Mouse (Mus musculus) embryo, embryonic 9.5 days (tissue): ENCODE data around the gene Kifc3.

ENCODE experiments used
- DNase-seq: peaks from one replicate; pipeline ENCODE4 v3.0.0-alpha.2; 2017; ENCODE audit errors: extremely low spot score

Gene Kifc3

DNA sequence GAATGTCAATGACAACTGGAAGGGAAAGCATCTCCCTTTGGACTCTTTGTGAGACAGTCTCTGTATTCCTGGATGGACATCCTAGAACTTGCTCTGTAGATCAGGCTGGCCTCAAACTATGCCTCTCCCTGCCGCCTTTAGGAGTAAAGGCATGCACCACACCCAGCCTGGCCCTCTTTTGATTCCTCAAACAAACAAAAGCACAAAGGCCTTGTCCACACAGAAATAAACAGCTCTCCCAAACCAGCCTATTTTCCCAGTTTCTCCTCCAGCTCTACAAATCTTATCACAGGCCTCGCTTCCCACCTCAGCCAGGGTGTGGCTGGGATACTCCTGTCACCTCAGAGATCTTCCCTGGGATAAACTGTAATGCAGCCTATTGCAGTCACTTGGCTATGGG is 68.4 kb downstream of the Kifc3 start:
- DNase-seq = no peak

GRCm38 (mm10) chr8:95131983-95132382 is 70.6 kb downstream of the Kifc3 start:
- no peak for DNase-seq

GRCm38 (mm10) chr8:95130966-95131537 is 71.6 kb downstream of the Kifc3 start:
- no peak for DNase-seq

GRCm38 (mm10) chr8:95128750-95129260 is 73.8 kb downstream of the Kifc3 start:
- no peak for DNase-seq

GRCm38 (mm10) chr8:95127658-95128057 is 75.0 kb downstream of the Kifc3 start:
- DNase-seq = no peak

GRCm38 (mm10) chr8:95126497-95126896 is 76.1 kb downstream of the Kifc3 start:
- DNase-seq = no peak

GRCm38 (mm10) chr8:95123455-95123854 is 79.2 kb downstream of the Kifc3 start:
- no peak for DNase-seq

DNA sequence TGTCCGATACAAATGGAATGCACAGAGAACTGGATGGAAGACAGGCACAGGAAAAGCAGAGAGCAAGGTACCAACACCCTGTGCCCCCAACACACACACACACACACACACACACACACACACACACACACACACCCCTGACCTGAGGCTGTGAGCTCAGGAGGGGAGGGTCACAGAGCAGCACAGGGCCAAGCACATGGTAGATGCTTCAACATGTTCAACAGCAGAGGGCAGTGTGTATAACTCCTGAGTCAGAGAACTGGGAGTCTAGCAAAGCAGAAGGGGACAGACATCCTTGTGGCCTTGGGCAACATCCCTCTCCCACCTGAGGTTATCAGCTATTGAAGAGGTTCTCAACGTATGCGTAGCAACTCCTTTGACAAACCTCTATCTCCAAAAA is 88.9 kb downstream of the Kifc3 start:
- DNase-seq = peak; percentile 39

- no peak for DNase-seq
These were observed 89.5 kb downstream of the Kifc3 start for GRCm38 (mm10) chr8:95113108-95113507.

DNA sequence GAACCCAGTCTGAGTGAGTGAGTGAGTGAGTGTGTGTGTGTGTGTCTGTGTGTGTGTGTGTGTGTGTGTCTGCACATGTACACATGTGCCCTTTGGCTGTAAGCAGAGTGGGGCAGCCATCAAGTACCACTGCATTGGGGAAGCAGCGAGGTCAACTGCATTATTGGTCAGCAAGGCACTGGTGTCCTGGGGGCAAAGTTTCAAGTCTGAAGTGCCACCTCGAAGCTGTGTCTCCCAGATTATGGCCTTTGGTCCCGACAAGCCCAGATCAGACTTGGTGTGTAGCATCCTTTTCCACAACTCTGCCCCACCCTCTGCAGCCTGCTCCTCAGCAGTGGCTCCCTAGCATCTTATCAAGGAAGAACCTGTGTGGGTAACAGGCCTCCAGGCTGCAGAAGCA is 90.0 kb downstream of the Kifc3 start:
- no peak for DNase-seq

- no peak for DNase-seq
These were observed 95.3 kb downstream of the Kifc3 start for GRCm38 (mm10) chr8:95107306-95107705.

GRCm38 (mm10) chr8:95101972-95102371 is 100.6 kb downstream of the Kifc3 start:
- no peak for DNase-seq

GRCm38 (mm10) chr8:95099009-95099408 is 103.6 kb downstream of the Kifc3 start:
- peak; percentile 55 for DNase-seq

DNA sequence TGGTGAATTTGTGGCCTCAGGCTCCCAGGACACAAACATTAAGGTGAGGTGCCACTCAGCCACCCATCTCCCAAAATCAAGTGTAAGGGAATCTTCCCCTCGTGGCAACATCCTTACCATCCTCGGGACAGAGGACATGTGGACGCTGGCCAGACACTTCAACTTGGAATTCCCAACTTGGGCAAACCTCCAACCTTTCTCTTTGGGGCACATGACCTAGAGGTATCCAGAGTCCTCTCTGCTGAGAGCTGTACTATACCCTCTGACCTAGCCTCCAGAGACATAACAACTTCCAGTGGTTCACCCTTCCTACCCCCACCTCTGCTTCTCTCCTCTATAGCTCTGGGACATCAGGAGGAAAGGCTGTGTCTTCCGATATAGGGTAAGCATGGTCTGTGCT is 109.0 kb downstream of the Kifc3 start:
- DNase-seq = no peak

- no peak for DNase-seq
These were observed 117.0 kb downstream of the Kifc3 start for GRCm38 (mm10) chr8:95085432-95086141.

DNA sequence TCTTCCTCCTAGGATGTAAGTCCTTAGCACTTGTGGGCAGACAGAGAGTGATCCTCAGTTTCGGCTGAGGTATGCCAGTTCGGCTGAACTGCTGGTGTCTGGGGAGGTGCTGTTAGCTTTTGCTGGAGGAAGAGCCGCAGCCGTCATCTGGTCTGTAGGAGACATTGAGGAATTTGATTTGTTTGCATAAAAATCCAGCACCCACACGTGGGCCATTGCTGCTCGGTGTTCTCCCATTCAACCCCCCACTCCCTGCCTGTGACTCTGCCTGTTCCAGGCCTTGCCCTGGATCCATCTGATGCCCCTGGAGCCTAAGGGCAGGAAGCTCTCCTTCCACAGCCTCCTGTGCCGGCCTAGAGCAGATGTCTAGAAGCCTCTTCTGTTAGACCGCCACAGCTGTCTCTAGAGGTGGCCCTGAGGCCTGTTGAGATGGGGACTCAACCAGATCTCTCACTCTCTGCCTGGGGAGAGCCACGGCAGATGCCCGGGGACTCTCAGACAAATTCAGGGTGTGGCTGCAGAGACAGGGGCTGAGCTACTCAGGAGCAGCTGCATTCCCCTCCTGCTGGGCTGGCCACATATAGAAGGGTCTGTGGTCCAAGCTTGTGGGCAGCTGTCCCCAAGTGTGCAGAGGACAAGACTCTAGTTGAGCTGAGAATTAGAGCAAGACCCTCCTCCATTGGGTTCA is 117.7 kb downstream of the Kifc3 start:
- no peak for DNase-seq

DNA sequence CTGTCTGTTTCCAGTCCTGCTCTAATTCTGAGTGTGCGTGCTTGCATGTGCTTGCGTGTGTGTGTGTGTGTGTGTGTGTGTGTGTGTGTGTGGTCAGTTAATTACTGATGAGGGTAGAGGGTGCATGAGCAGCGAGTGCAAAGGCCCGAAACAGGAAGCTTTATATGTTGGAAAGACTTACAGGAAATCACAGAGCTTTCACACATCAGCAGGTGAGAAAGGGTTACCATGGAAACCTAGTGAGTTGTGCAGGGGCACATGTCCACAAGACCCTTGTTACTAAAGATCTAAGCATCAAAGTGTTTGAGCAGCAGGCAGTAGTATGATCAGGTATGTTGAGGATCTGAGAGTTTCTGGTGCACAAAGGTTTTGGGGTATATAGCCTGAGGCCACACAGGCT is 118.4 kb downstream of the Kifc3 start:
- no peak for DNase-seq

DNA sequence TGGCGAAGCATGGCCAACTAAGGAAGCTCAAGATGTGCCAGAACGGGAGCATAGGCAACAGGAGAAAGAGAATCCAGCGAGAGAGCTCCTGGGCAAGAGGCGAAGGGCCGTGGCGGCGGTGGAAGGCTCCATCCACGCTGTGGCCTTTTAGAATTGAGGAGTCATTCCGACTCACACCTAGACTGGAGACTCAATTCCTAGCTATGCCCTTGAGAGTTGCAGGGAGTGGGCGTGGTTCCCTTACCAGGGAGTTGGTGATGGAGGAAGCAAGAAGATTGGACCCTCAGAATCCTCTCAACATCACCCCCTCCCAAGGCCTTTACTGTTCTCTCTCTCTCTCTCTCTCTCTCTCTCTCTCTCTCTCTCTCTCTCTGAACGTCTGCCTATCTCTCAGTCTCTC is 121.0 kb downstream of the Kifc3 start:
- DNase-seq = peak; percentile 10

- DNase-seq = peak; percentile 97
These were observed 122.0 kb downstream of the Kifc3 start, which contains the start of gene Katnb1 for GRCm38 (mm10) chr8:95080381-95081341. TSS of gene Katnb1 (plus strand) at chr8:95081186.

DNA sequence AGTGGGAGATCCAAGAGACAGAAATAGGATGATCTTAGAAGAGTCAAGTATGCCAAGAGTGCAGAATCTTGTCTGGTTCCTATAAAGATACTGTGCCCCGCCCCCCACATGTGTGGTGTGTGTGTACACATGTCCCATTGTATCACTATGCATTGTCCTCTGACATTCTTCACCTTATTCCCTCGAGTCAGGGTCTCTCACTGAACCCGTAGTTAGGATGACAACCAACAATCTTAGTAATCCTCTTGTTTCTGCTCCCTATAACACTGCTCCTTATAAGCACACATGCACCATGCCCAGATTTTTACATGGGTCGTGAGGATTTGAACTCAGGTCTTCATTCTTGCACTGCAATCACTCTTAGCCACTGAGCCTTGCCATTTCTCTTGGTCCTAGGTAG is 123.3 kb downstream of the Kifc3 start:
- DNase-seq = no peak

GRCm38 (mm10) chr8:95078055-95078454 is 124.6 kb downstream of the Kifc3 start:
- DNase-seq = no peak

- DNase-seq = no peak
These were observed 126.5 kb downstream of the Kifc3 start for GRCm38 (mm10) chr8:95076151-95076550.
